Mouse (Mus musculus): Measurements from ENCODE around the gene Adcy6. TPM values are rescaled to one million over a fixed set of nuclear protein-coding genes. Genes with fewer than 3 reads are reported as not detected.

Gene Adcy6
- 12.9 and 14.2 TPM in 2 replicates for polyA plus RNA-seq (2016; fragmentation: Nextera tagmentation; extraction: Ambion mirVana)

- peak; percentile 91 for ATAC-seq (ENCODE audit: low FRiP score)
- WGBS: 1% methylated on average over 65 of the region's 75 CpGs
- H3K36me3 ChIP-seq (replicated peaks): peaks cover 7% of the 10 kb centered on the region; the same call in 1 of the 2 replicates
- H3K4me3 ChIP-seq (replicated peaks): peak within 1 kb of the TSS; percentile 82
- H3K9ac ChIP-seq: peak within 1 kb of the TSS; percentile 92
- H3K9me3 ChIP-seq: no peaks in the 10 kb centered on the region
- no peaks in the 10 kb centered on the region for H3K27me3 ChIP-seq
- peak within 1 kb of the TSS; percentile 89 for H3K27ac ChIP-seq
- H3K4me1 ChIP-seq: peaks cover 32% of the 10 kb centered on the region
- peak within 1 kb of the TSS; percentile 77 for H3K4me2 ChIP-seq
Measured at GRCm38 (mm10) chr15:98609331-98610130, at the start of gene Adcy6. TSS of gene Adcy6 (minus strand) at chr15:98610076.

GRCm38 (mm10) chr15:98656982-98657751, 47.3 kb upstream of the Adcy6 start:
- Histone ChIP-seq H3K27me3 (no peaks in the 10 kb centered on the region), H3K4me2 (no peak overlapping the region), H3K4me3 (replicated peaks) (no peak overlapping the region), H3K27ac (no peak overlapping the region), H3K9me3 (no peaks in the 10 kb centered on the region), H3K9ac (no peak overlapping the region), H3K36me3 (replicated peaks) (peaks cover 76% of the 10 kb centered on the region), H3K4me1 (peaks cover 12% of the 10 kb centered on the region)
- ATAC-seq (ENCODE audit: low FRiP score): no peak
- WGBS: 85% methylated on average over 15 of the region's 15 CpGs

- no peaks in the 10 kb centered on the region for H3K9me3 ChIP-seq
- no peak overlapping the region for H3K4me2 ChIP-seq
- H3K27ac ChIP-seq: no peak overlapping the region
- 93% methylated on average over 8 of the region's 8 CpGs for WGBS
- H3K4me1 ChIP-seq: no peaks in the 10 kb centered on the region
- no peak overlapping the region for H3K4me3 ChIP-seq (replicated peaks)
- H3K36me3 ChIP-seq (replicated peaks): peaks cover 98% of the 10 kb centered on the region
- no peak overlapping the region for H3K9ac ChIP-seq
- no peak for ATAC-seq (ENCODE audit: low FRiP score)
- no peaks in the 10 kb centered on the region for H3K27me3 ChIP-seq
Measured at GRCm38 (mm10) chr15:98652174-98652573, 42.3 kb upstream of the Adcy6 start.

GRCm38 (mm10) chr15:98651431-98651830, 41.6 kb upstream of the Adcy6 start:
- Histone ChIP-seq H3K9ac (no peak overlapping the region), H3K4me1 (no peaks in the 10 kb centered on the region), H3K4me2 (no peak overlapping the region), H3K27ac (no peak overlapping the region), H3K4me3 (replicated peaks) (no peak overlapping the region), H3K36me3 (replicated peaks) (peaks cover 98% of the 10 kb centered on the region), H3K9me3 (no peaks in the 10 kb centered on the region), H3K27me3 (no peaks in the 10 kb centered on the region)
- WGBS: 91% methylated on average over 15 of the region's 15 CpGs
- no peak for ATAC-seq (ENCODE audit: low FRiP score)

- no peak for ATAC-seq (ENCODE audit: low FRiP score)
- Histone ChIP-seq H3K9me3 (no peaks in the 10 kb centered on the region), H3K4me1 (no peaks in the 10 kb centered on the region), H3K4me2 (no peak overlapping the region), H3K27me3 (no peaks in the 10 kb centered on the region), H3K36me3 (replicated peaks) (peaks cover 99% of the 10 kb centered on the region), H3K4me3 (replicated peaks) (no peak overlapping the region), H3K27ac (no peak overlapping the region), H3K9ac (no peak overlapping the region)
- WGBS: 92% methylated on average over 3 of the region's 3 CpGs
Measured at GRCm38 (mm10) chr15:98648071-98648470, 38.2 kb upstream of the Adcy6 start.

GRCm38 (mm10) chr15:98647308-98647707, 37.4 kb upstream of the Adcy6 start:
- WGBS: 90% methylated on average over 10 of the region's 10 CpGs
- peaks cover 98% of the 10 kb centered on the region for H3K36me3 ChIP-seq (replicated peaks)

GRCm38 (mm10) chr15:98646737-98647136, 36.9 kb upstream of the Adcy6 start:
- Histone ChIP-seq H3K9me3 (no peaks in the 10 kb centered on the region), H3K9ac (no peak overlapping the region), H3K4me1 (no peaks in the 10 kb centered on the region), H3K27me3 (no peaks in the 10 kb centered on the region), H3K27ac (no peak overlapping the region), H3K4me3 (replicated peaks) (no peak overlapping the region), H3K36me3 (replicated peaks) (peaks cover 98% of the 10 kb centered on the region), H3K4me2 (no peak overlapping the region)
- WGBS: 86% methylated on average over 8 of the region's 8 CpGs
- ATAC-seq (ENCODE audit: low FRiP score): no peak

More at GRCm38 (mm10) chr15:98647308-98647707, 37.4 kb upstream of the Adcy6 start:
- H3K4me3 ChIP-seq (replicated peaks): no peak overlapping the region
- H3K4me2 ChIP-seq: no peak overlapping the region
- H3K9ac ChIP-seq: no peak overlapping the region
- no peak overlapping the region for H3K27ac ChIP-seq
- ATAC-seq (ENCODE audit: low FRiP score): no peak
- H3K27me3 ChIP-seq: no peaks in the 10 kb centered on the region
- H3K9me3 ChIP-seq: no peaks in the 10 kb centered on the region
- H3K4me1 ChIP-seq: no peaks in the 10 kb centered on the region

- Histone ChIP-seq H3K27me3 (no peaks in the 10 kb centered on the region), H3K4me3 (replicated peaks) (no peak overlapping the region), H3K36me3 (replicated peaks) (peaks cover 98% of the 10 kb centered on the region), H3K27ac (no peak overlapping the region), H3K4me1 (no peaks in the 10 kb centered on the region), H3K9me3 (no peaks in the 10 kb centered on the region), H3K4me2 (no peak overlapping the region), H3K9ac (no peak overlapping the region)
- 92% methylated on average over 24 of the region's 24 CpGs for WGBS
- ATAC-seq (ENCODE audit: low FRiP score): peak; percentile 13; the same call in 1 of the 2 replicates
Measured at GRCm38 (mm10) chr15:98645057-98646026, 35.5 kb upstream of the Adcy6 start.

- no peak overlapping the region for H3K4me2 ChIP-seq
- no peak overlapping the region for H3K27ac ChIP-seq
- H3K27me3 ChIP-seq: 0 out of 2 replicates have a peak, but pooled peaks cover 3% of the 10 kb centered on the region
- WGBS: 93% methylated on average over 12 of the region's 12 CpGs
- H3K36me3 ChIP-seq (replicated peaks): peaks cover 98% of the 10 kb centered on the region
- H3K4me1 ChIP-seq: no peaks in the 10 kb centered on the region
- no peak overlapping the region for H3K4me3 ChIP-seq (replicated peaks)
- H3K9me3 ChIP-seq: no peaks in the 10 kb centered on the region
- no peak overlapping the region for H3K9ac ChIP-seq
- ATAC-seq (ENCODE audit: low FRiP score): no peak
Measured at GRCm38 (mm10) chr15:98644406-98644805, 34.5 kb upstream of the Adcy6 start.

GRCm38 (mm10) chr15:98640157-98640556, 30.3 kb upstream of the Adcy6 start:
- ATAC-seq (ENCODE audit: low FRiP score): no peak
- no peak overlapping the region for H3K27ac ChIP-seq
- no peak overlapping the region for H3K9ac ChIP-seq
- H3K4me2 ChIP-seq: no peak overlapping the region
- no peaks in the 10 kb centered on the region for H3K9me3 ChIP-seq
- peaks cover 22% of the 10 kb centered on the region for H3K27me3 ChIP-seq
- H3K4me1 ChIP-seq: peaks cover 27% of the 10 kb centered on the region
- 31% methylated on average over 8 of the region's 8 CpGs for WGBS
- H3K4me3 ChIP-seq (replicated peaks): no peak overlapping the region
- H3K36me3 ChIP-seq (replicated peaks): peaks cover 57% of the 10 kb centered on the region

- Histone ChIP-seq H3K4me1 (peaks cover 48% of the 10 kb centered on the region), H3K27ac (no peak overlapping the region), H3K9ac (no peak overlapping the region), H3K4me3 (replicated peaks) (no peak overlapping the region), H3K27me3 (peaks cover 41% of the 10 kb centered on the region), H3K9me3 (no peaks in the 10 kb centered on the region), H3K36me3 (replicated peaks) (peaks cover 29% of the 10 kb centered on the region), H3K4me2 (peak overlapping the region; percentile 90; the same call in 1 of the 2 replicates)
- ATAC-seq (ENCODE audit: low FRiP score): no peak
- WGBS: 22% methylated on average over 3 of the region's 3 CpGs
Measured at GRCm38 (mm10) chr15:98637155-98637554, 27.3 kb upstream of the Adcy6 start.
